Mouse (Mus musculus) ovary, postnatal 10 days (tissue): ENCODE measurements around the gene Kir3dl1.
"Not testable (repeated sequence)": the region's sequence is repeated elsewhere in the genome, so short reads cannot be mapped to it uniquely, and the experiment has no call there.

Source experiments
- DNase-seq: peaks from one replicate; pipeline ENCODE4 v3.0.0; 2022; ENCODE audit warnings: low spot score

The Kir3dl1 gene

GRCm38 (mm10) chrX:136517699-136518098 is at the start of gene Kir3dl1:
Kir3dl1 (plus strand) TSS chrX:136517999.
- DNase-seq = not testable (repeated sequence)

GRCm38 (mm10) chrX:136543956-136544355 is 26.2 kb downstream of the Kir3dl1 start, which contains the start of gene Kir3dl2:
Kir3dl2 (minus strand) TSS chrX:136544056.
- not testable (repeated sequence) for DNase-seq

- DNase-seq = not testable (repeated sequence)
Measured at GRCm38 (mm10) chrX:136569094-136569493, 51.3 kb downstream of the Kir3dl1 start.
